Mouse (Mus musculus): ENCODE data around the gene Tcf7. TPM values are rescaled to one million over a fixed set of nuclear protein-coding genes. Genes with fewer than 3 reads are reported as not detected.

Tcf7 gene
- polyA plus RNA-seq, 1 experiment = 11.9 TPM

DNA sequence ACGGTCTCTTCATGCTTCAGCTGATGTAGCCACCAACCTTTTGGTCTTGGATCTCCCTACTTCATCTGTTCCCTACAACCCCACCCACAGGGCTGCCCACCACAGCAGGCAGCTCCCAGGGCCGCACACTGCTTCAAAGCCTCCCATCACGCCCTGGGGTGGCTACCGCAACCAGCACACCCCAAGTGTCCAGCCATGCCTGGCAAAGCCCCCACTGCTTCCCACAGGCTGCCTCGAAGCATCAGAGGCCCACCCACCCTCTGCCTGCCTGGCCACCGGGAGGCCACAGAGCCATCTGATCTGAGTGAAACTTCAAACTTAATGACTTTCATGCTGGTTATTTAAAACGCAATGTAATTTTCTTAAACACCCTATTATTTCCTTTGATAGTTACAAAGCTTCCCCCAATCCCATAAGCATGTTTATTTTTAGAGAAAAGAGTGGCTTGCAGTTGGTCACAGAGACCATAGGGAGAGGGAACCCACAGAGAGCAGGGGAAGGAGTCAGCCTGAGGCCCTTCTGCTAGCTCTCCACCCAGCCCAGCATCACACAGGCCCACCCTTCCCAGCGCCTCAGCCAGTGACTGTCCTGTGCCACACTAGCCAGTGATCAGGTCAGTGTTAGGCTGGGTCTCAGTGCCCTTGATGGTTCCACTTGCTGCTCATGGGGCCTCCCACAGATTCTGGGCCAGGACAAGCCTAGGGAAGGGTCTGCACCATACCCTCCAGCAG, 10.9 kb downstream of the Tcf7 start:
- DNase-seq (ENCODE audit: low read depth, low spot score) = no peak
- WGBS = 89% methylated on average over 8 of the region's 8 CpGs

DNA sequence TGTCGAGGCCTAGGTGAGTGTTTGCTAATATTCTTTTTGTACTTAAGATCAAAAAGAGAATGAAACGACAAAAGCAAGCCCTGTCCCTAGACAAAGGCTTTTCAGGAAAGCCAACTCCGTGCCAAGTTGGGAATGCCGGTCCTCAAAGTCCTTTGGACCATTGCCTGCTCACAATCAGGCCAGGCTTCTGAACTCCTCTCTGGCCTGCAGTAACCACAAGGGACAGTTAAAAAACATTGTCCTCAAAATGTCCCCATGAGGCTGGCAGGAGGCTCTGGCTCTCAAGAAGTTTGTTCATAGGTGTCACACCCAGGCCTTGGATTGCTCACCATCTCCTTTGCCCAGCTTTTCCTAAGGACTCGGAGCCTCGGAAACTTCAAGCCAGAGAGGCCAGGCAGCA, 13.0 kb downstream of the Tcf7 start:
- 79% methylated on average over 6 of the region's 6 CpGs for WGBS
- DNase-seq (ENCODE audit: low read depth, low spot score) = no peak

DNA sequence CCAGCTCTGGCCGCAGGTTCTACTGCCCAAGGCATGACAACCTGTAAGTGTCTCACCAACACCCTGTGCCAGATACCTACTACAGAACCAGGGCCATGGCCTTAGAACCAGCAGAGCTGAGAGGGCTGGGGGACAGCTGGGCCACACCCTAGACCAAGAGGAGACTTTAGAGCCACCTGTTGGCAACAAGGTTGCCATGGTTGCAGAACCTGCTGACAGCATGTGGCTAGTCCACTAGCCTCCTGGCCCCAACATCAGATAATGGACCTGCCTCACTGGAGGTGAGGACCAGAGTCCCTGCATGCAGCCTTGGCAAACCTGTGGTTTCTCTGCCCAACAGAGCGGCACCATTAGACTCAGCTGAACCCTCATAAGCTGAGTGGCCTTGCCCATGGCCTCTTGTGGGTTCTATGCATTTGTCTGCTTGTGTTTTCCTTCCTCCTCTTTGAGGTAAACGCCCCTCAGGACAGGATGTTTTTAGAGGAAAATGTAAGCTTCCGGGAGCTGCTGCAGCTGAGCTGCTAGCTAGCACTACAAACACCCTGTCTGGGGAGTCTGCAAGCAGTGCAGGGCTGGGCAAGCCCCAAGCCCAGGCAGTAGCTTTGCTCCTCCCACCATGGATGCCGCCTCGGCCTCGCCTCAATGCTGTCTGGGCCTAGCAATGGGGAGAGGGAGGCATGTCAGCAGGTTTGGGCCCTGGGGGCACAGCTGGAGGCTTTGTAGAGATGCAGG, 14.5 kb downstream of the Tcf7 start:
- no peak for DNase-seq (ENCODE audit: low read depth, low spot score)
- WGBS = 42% methylated on average over 7 of the region's 7 CpGs

DNA sequence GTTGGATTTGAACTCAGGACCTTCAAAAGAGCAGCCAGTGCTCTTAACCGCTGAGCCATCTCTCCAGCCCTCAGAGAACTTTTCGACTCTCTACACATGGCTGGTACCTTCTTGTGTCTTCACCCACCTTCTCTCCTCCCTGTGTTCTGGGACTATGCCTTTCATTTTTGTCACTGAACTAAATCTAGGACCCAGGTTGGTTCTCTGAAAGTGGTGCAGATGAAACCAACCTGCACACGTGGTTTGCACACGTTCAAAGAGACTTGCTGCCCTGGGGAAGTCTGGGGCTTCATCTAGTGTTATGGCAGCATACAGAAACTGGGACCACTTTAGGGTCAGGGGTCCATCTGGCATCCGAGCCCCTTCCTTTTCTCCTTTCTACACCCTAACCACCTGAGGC, 15.5 kb downstream of the Tcf7 start:
- no peak for DNase-seq (ENCODE audit: low read depth, low spot score)

DNA sequence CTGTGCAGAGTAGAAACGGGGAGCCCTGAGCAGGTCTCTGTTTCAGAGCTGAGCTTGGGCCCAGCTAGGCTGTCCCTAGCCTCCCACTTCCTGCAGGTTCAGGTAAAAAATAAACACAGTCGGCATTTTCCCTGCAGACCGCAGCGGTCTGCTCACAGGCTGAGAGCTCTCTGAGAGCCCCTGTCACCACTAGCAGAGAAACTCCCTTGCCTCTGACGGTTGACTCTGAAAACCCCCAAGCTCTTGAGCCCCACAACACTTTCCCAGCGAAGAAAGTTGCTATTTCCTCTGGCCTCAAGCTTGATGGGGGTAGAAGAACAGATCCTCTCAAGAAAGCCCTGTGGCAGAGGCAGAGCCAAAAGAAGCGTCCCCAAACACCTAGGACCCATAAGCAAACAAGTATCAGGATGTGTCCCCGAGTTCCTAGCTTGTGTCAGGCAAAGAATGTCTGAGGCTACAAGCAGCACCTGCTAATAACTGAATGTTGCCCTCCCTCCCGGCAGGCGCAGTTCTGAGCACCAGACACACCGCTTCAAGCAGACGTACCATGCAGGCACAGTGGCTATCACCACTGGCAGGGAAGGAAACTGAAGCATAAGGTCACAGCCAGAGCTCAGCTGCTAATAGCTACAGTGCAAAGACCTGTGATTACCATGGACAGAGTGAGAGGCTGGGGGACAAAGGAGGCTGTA, 17.1 kb downstream of the Tcf7 start:
- WGBS = 62% methylated on average over 12 of the region's 12 CpGs

More for the DNA sequence above, 15.5 kb downstream of the Tcf7 start:
- 84% methylated on average over 5 of the region's 5 CpGs for WGBS

DNA sequence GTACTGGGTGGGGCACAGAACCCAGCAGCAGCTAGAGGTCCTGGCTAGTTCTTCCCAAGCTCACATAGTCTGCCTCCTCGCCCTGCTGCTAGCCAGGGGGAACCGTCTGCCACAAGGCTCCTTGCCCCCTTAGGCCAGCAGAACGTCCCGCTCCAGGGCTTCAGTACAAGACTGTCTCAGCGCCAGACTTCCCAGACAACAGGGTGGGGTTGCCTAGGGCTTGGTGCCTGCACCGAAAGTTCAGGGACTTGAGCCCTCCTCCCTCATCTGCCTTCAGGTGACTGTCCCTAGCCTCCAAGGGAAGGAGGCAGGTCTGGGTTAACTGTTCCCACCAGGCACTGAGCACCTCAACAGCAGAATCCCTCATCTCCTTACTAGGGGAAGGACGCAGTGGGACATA, 17.9 kb downstream of the Tcf7 start:
- DNase-seq (ENCODE audit: low read depth, low spot score) = no peak
- 79% methylated on average over 7 of the region's 7 CpGs for WGBS

More for the DNA sequence above, 17.1 kb downstream of the Tcf7 start:
- no peak for DNase-seq (ENCODE audit: low read depth, low spot score)

DNA sequence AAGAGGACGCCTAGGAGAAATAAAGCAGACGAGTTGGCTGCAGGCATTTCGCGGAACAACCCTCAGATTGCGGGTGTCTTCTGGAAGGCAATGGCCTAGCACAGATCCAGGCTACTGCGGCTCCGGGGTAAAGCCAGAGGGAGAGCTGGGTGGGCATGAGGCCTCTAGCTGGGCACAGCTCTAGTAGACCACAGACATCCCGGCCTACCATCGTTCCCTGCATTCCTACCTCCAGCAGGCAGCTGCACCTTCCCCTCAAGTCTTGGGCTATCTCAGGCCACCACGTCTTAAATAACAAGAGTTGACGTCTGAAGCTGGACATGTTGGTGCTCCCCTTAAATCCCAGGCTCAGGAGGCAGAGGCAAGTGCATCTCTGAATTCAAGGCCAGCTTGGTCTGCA, 20.5 kb downstream of the Tcf7 start:
- DNase-seq (ENCODE audit: low read depth, low spot score) = no peak
- 91% methylated on average over 11 of the region's 11 CpGs for WGBS

DNA sequence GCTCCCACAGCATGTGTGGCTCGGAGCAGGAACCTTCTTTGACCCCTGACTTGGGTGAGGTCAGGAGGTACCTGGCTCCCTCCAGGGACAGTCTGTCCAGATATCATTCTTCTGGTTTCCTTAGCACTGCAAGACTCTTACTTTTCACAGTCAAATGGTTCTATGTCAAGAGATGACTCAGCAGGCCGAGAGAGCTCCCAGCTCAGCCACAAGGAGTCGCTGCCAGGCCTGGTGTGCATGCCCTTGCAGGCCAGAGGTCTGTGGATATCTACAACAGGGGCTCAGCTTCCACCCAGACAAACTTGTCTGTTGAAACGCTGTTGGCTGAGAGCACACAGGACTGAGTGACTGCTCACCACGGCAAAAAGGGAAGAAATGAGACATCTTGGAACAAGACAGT, 20.9 kb downstream of the Tcf7 start:
- WGBS = 50% methylated on average over 5 of the region's 5 CpGs
- DNase-seq (ENCODE audit: low read depth, low spot score) = no peak

DNA sequence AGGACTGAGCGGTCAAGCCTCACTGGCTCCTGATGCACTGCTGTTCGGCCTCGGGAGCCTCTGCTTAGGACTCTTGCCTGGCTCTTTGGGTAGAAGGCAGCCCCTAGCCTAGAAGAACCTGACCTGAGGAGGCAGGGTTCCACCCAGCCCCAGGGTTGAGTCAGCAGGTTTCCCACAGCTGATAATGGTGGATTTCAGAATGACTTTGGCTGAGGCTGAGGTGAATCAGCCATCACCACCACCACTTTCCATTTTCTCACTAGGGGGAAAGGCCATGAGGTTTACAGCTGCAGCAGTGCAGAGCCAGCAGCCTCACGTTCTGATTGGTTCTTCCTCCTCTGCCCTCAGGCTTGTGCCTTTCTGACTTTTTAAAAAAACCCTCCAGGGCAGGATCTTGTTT, 21.9 kb downstream of the Tcf7 start:
- WGBS = 77% methylated on average over 4 of the region's 4 CpGs
- DNase-seq (ENCODE audit: low read depth, low spot score) = no peak

DNA sequence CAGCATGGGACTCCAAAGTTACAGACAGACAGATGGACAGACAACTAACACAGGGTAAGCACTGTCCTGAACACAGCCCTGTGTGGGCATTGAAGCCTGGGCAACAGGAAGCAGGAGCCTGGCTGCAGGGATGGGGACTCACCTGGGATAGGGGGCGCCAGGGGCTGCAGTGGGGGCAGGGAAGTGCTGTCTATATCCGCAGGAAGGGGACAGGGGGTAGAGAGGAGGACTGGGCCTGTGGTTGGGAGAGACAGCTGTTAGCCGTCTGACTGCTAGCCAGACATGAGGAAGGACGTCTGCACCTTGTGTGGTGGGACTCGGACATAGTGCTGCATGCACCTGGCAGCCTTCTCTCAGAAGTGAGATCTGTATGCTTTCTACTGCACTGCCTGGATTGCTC, 24.1 kb downstream of the Tcf7 start:
- no peak for DNase-seq (ENCODE audit: low read depth, low spot score)
- WGBS = 76% methylated on average over 5 of the region's 5 CpGs

DNA sequence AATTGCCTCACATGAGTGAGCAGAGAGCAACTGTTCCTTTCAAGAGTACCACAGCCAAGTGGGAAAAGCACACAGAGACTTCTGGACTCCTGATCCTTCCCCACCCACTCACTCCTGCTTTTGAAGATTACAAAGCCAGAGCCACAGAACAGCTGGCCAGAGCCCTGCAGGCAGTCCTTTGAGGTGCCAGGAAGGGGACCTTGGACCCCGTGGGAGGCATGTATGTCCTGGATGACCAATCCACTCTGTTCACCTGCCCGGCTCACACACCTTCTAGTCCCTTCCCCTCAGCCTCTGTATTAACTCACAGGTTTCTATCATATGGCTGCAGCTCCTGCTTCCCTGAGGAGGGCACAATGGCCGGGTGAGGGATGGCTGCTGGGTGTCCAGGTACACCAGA, 25.4 kb downstream of the Tcf7 start:
- WGBS = 59% methylated on average over 3 of the region's 3 CpGs
- no peak for DNase-seq (ENCODE audit: low read depth, low spot score)

DNA sequence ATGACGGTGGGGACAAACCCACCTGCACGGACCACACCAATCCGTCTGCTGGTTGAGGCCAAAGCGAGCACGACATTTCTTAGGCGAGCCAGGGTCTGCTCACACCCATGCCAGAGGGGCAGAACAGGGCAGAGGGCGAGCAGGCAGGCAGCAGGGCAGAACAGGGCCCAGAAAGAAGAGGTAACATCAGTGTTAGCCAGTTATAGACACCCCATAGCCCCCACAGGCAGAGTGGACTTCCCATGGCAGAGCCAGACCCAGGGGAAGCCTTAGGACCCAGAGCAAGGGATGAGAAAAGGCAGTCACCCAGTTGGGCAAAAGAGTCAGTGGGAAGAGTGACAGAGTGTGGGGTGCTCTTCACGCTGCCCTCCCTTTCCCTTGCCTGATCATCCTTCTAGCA, 27.7 kb downstream of the Tcf7 start:
- no peak for DNase-seq (ENCODE audit: low read depth, low spot score)
- WGBS = 89% methylated on average over 8 of the region's 8 CpGs

DNA sequence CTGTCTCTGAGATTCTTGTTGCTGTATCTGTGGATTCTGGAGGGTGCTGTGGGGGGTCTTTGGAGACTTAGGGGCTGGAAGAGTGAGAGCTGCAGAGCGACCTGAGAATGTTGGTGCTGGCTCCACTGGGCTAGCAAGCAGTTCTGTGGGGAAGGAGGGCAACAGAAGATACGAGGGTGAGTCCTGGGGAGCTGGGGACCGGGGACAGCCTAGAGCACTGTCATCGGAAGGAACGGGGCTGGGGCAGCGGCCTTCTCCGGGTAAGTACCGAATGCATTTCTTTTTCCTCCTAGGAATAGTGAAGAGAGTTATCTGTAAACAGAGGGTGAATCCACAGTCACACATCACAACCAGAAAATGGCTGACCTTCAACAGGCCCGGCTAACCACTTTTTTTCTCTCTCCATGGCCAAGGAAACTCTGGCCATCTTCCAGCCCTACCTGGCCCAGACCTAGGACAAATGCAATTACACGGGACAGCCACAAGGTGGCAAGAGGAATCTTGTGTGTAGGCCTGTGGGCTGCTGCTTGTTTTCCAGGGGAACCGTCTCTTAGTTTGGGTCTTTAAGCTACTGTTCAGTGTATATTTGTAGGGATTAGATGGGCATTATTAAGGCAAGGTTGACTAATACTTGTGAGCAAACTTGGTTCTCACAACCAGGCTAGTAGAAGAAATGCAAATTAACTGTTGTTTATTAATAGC, 29.0 kb downstream of the Tcf7 start:
- no peak for DNase-seq (ENCODE audit: low read depth, low spot score)
- 61% methylated on average over 11 of the region's 11 CpGs for WGBS

DNA sequence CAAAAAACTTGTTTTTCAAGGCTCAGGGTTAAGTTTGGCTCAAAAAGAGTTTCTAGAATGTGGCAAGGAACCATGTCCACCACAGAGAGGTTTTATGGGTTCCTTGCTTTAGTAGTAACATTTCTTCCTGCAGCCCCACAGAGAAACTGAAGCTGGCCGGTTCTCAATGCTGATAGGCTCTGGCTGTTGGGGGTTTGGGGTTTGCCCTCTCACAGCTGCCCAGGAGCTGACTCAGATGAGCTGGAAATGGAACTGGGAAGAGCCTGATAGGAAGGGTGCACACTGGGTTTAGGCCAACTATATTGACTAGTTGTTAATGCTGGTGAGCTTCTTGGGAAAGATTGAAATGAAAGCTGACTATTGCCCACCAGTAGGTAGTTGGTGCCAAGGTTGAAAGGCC, 30.1 kb downstream of the Tcf7 start:
- no peak for DNase-seq (ENCODE audit: low read depth, low spot score)
- WGBS = 48% methylated on average over 1 of the region's 1 CpGs

DNA sequence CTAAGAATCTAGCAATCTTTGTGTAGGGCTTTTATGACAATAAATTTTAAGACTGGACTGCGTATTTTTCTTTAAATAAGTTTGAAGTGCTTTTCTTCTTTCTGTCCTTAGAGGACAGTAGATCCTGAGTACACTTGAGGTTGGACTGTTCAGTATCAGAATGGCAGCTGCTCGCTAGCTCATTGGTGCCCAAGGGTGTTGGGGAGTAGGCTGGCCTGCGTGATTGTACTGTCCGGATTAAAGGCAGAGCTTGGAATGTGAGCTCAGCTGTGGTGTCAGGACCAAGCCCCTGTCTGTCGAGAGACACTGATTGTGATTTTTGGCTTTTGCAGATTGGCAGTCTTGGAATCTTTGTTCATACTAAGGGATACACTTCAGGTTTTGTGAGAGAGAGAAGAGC, 31.0 kb downstream of the Tcf7 start:
- WGBS = 78% methylated on average over 5 of the region's 5 CpGs
- DNase-seq (ENCODE audit: low read depth, low spot score) = no peak

DNA sequence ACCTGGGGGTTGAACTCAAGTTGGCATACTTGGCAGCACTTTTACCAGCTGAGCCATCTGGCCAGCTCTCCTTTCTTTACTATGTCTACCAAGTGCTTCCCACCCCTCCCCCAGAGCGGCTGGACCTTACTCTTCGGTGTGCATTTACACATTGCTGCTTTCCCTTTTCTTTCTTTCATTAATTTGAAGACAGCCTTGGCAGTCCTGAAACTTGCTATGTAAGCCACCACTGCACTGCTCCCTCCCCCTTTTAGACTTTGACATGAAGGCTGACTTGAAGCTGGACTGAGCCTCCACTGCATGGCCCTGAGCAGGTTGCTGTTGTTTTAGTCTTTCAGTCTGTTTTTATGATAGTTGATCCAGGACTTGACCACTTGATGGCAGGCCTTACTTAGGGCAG, 33.4 kb downstream of the Tcf7 start:
- DNase-seq (ENCODE audit: low read depth, low spot score) = no peak
- 98% methylated on average over 2 of the region's 2 CpGs for WGBS

DNA sequence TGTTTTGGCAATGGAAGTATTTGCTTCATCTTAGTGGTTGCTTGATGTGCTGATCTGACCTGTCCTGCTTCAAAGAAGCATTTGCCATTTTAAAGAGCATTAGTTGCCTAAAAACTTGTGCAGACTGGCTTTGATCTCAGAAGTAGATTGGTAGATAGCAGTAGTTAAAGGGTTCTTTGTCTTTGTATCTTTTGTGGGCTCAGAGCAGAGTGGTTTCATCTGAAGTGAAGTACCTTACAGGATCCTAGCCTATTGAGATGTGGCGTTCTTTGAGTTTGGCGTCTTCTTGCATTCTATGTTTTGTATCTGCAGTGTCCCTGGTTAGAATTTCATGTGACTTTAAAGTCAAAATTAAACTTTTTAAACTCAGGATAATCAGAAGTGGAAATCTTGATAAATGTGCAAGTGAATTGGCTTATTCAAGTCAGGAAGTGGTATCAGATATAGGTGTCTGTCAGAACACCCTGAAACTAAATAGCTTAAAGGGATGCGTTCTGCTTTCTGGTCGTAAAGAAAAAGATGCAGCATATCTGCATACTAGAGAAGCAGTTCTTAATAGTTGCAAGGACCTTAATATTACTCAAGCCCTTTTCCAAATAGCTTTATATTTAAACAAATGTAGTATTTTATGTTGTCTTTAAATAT, 41.8 kb downstream of the Tcf7 start:
- 82% methylated on average over 4 of the region's 4 CpGs for WGBS
- no peak for DNase-seq (ENCODE audit: low read depth, low spot score)

DNA sequence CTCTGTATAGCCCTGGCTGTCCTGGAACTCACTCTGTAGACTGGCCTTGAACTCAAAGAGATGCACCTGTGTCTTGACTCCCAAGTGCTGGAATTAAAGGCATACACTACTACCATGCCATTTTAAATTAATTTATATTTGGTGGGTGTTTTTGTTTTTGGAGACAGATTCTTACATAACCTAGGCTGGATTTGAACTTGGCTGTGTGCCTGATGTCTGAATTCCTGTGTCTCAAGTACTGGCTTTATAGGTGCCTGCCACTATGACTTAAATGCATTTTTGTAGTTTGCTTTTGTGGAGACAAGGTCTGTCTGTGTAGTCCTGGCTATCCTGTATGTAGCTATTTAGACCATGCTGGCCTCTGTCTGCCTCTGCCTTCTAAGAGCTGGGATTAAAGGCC, 48.3 kb downstream of the Tcf7 start:
- DNase-seq (ENCODE audit: low read depth, low spot score) = no peak

DNA sequence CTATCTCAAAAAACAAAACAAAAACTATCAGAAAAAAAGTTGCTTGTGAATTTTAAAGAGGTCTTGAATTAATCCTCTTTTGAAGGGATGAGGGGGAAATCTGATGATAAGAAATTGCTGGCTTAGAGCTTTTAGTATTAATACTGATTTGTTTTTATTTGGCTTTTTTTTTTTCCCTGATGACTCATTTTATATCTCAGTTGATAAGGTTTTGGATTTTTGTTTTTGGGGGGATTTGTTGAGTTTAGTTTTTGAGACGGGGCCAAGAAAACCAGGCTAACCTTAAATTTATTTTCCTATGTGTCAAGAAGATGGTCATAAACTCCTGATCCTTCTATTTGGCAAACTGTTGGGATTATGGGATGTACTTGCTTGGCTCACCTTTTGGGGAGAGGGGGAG, 48.9 kb downstream of the Tcf7 start:
- no peak for DNase-seq (ENCODE audit: low read depth, low spot score)
- WGBS = 66% methylated on average over 1 of the region's 1 CpGs
